Mouse (Mus musculus) T-helper 17 cell (primary cell): ENCODE data around the gene Ldah.
"Not testable (repeated sequence)": the region's sequence is repeated elsewhere in the genome, so short reads cannot be mapped to it uniquely, and the experiment has no call there.

ENCODE experiments used
- in situ Hi-C, 2 experiments: fragments of 300-600 bp; cut with MboI, MseI; formaldehyde crosslinking; loops; 1 replicate in 1 of 2; 2 replicates in 1 of 2; pipeline ENCODE4 v1.15.1; 2025; ENCODE audit warnings: high pct_unique_total_duplicates in 2 of 2

Gene Ldah

DNA sequence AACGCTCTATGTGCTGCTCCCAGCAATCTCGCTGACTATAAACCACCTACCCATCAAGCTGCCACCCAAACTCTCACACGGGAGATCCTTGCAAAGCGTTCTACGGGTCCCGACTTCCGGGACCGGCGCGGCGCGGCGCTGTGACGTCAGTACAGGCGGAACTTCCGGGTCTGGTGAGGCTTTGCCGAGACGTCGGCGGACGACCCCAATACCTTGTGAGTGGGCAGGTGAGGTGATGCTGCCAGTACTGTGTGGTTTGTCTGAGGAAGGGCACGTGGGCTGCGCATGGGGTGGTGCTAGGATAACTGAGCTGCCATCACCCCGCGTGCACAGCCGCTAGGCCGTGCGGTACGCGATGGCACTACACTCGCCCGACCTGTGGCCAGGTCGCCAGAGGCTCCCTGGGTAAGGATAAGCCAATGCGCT lies at the start of gene Ldah:
Gene Ldah (plus strand): TSS at position 130 of the 426 bp plus-strand sequence.
- in situ Hi-C loops, result loop anchor here in 1 of 2 experiments (10.0 kb wide), 2 partner anchors 317 to 437 kb away; no protein-coding TSS in a partner anchor

DNA sequence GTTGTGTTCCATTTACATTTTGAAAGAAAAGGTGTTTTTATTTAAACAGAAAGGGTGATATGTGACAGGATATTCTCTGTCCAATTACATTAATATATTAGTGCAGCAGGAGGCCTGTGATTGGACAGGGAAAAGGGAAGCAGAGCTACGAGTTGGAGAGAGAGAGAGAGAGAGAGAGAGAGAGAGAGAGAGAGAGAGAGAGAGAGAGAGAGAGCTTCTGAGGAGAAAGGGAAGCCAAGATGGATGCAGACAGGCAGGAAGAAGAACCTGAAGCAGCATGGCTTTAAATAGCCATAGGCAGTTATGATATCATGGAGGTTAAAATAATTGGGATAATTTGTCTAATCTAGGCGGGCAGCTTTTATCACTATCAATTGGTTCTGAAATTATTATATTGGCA lies 40.2 kb upstream of the Ldah start:
- in situ Hi-C loops, result no loop called here

DNA sequence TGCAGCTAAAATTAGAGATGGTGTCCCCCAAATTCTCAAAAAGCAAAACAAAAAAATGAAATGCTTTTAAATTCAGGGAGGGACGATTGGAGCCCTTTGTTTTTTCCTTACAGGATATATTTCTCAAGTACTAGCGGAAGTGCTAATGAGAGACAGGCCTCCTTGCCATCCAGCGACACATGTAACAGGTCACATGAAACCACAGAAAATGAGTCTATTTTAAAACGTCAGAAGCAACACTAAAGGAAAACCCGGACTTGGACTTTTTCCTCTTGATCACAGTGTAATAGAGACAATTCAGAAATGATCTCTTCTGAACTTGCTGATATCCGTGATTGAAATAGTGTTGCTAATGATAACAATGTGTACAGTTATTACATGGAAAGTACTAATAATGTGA lies 27.0 kb upstream of the Ldah start:
- in situ Hi-C loops, result no loop called here

GRCm38 (mm10) chr12:8181744-8182143 lies 26.2 kb upstream of the Ldah start:
- in situ Hi-C loops, result no loop called here

DNA sequence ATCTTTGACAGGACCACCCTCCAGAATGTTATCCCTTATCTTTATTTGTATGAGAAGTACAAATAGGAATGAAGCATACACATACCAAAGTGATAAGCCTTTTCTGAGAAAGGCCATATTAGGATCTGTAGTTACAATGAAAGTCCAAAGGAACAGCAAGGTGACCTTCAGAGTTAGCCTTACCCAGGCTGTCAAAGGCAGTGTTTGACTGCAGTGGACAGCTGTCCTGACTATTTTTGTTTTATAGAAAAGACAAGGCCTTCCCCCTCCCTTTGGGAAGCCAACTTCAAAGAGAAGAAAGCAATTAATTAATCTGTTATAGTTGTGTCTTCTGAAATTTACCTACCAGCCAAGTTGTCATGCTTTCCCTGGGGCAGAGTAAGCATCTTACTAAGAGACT lies 23.4 kb upstream of the Ldah start:
- in situ Hi-C loops, result no loop called here

DNA sequence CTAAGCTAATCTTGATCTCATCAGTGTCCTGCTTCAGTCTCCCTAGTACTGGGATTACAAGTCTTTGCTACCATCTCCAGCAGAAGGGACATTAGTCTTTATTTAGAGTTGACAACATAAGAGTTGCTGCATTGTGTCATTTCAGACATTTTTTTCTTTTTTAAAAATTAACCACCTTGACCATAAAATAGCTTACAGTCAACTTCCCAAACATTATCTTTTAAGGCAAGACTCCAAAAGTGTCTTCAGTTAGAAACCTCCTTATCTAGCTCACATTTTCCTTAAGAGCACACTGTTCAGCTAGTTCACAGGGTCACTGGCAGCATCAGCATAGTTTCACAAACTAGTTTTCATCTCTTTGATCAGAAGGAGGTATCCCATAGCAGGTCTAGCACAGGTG lies 19.7 kb upstream of the Ldah start:
- in situ Hi-C loops, result no loop called here

GRCm38 (mm10) chr12:8188796-8189535 lies 18.9 kb upstream of the Ldah start:
- in situ Hi-C loops, result not testable (repeated sequence)

- in situ Hi-C loops, result no loop called here
These were observed 18.2 kb upstream of the Ldah start for GRCm38 (mm10) chr12:8189722-8190121.

DNA sequence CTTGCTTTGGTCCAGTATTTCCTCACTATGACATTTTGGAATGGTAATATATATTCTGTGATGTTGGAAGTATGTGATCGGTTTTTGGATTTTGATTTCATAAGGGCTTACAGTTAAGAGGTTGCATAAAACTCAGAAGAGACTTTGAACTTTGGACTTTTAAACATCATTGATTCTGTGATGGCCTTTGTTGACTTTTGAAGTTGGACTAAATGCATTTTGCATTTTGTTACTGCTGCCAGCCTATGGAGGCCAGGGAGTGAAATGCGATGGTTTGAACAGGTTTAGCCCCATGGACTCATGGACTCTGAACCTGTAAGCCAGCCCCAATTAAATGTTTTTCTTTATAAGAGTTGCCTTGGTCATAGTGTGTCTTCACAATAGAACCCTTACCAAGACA lies 2.2 kb upstream of the Ldah start:
- in situ Hi-C loops, result loop anchor here in 1 of 2 experiments (10.0 kb wide), 2 partner anchors 319 to 439 kb away; no protein-coding TSS in a partner anchor

DNA sequence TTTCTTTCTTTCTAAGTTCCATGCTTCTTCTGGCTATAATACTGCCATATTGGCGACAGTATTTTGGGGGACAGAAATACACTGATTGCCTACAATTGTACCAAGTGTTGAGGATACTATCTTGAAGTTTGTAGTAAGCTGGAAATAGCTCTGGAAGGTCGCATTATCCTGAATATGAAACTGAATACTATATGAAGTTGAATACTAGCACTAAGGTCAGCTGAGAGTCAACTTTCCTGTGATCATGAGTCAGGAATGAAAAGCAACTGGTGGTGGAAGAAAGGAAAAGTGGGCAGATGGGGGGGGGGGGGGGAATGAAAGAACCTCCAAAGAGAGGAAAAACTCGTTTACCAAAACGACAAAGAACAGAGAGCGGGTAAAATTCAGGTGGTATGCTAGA lies 329 bp upstream of the Ldah start:
- in situ Hi-C loops, result loop anchor here in 1 of 2 experiments (10.0 kb wide), 2 partner anchors 317 to 437 kb away; no protein-coding TSS in a partner anchor

GRCm38 (mm10) chr12:8216392-8217280 lies 8.7 kb downstream of the Ldah start:
- in situ Hi-C loops, result loop anchor here in 1 of 2 experiments (10.0 kb wide), 2 partner anchors 88 to 818 kb away; partner anchors contain the start of gene Gdf7

DNA sequence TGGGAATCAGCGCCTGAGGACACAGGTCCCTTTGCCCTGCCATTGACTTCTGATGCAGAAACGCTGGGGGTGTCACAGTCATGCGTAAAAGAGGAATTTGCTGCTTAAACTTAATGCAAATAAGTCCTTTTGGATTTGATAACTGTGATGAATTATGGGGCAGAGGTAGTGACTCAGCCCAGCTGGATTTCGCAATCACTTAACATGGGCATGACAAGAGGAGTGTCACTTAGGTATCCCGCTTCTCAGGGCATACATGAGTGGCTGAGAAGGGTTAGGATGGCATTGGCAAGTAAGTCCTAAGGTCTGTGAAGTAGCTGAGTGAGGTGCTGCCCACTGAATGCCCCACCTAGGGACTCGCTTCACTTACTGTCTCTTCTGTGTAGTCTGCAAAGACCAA lies 15.1 kb downstream of the Ldah start:
- in situ Hi-C loops, result loop anchor here in 1 of 2 experiments (5.0 kb wide), 1 partner anchor 84 kb away; no protein-coding TSS in a partner anchor

GRCm38 (mm10) chr12:8231101-8231500 lies 23.2 kb downstream of the Ldah start:
- in situ Hi-C loops, result no loop called here

DNA sequence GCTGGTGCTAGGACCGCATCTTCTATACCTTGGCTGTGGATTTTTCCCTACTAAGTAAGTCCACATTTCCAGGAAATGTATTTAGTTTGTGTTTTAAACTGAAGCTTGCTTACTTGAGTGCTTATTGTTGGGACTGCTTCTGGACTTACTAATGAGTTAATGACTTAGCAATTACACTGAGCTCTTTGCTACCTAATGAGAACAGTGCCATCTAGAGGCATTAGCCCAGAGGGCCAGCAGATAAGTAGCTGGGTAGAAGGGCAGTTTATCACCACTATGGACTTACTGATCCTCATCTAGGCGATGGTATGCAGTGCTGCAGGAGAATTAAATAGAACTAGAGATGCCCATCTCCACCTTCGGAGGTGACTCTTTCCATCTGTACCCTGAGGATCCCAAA lies 24.8 kb downstream of the Ldah start:
- in situ Hi-C loops, result no loop called here

GRCm38 (mm10) chr12:8242181-8242580 lies 34.3 kb downstream of the Ldah start:
- in situ Hi-C loops, result no loop called here

- in situ Hi-C loops, result no loop called here
These were observed 36.8 kb downstream of the Ldah start for GRCm38 (mm10) chr12:8244746-8245145.

- in situ Hi-C loops, result loop anchor here in 1 of 2 experiments (10.0 kb wide), 1 partner anchor 1645 kb away; no protein-coding TSS in a partner anchor
These were observed 52.4 kb downstream of the Ldah start for GRCm38 (mm10) chr12:8260297-8260696.

DNA sequence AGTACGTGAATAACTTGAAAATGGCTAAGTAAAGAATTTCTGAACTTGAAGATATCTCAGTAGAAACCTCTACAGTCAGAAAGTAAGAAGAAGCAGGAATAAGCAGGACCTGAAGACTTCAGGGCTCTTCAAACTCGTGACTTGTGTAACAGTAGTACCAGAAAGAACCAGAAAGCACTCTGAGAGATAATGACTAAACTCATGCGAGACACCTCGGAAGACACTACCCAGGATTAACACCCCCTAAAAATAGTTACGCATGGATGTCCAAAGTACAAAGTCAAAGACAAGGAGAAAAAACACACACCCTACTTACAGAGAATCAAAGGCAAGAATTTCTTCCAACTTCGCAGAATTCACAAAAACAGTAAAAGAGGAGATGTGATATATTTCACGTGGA lies 58.4 kb downstream of the Ldah start:
- in situ Hi-C loops, result loop anchor here in 1 of 2 experiments (10.0 kb wide), 1 partner anchor 1652 kb away; no protein-coding TSS in a partner anchor

DNA sequence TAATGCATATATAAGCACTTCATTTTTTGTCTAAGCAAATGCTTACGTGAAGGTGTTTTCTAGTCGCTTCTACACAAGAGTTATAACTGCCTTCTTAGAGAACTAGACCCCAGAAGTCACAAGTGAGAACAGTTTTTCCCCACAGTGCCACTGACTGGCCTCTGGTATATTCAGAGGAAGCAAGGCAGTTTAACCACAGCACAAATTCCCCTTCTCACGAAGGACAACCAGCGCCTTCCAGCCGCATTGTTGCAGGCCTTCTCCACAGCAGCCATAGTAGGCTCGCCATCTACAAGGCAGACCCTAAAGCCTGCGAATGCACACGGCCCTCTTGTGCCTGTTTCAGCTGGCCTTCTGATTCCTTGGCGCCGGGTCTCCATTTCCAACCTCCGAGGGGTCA lies 61.7 kb downstream of the Ldah start:
- in situ Hi-C loops, result loop anchor here in 1 of 2 experiments (10.0 kb wide), 1 partner anchor 1655 kb away; no protein-coding TSS in a partner anchor

- in situ Hi-C loops, result no loop called here
These were observed 63.5 kb downstream of the Ldah start for GRCm38 (mm10) chr12:8271405-8271804.

DNA sequence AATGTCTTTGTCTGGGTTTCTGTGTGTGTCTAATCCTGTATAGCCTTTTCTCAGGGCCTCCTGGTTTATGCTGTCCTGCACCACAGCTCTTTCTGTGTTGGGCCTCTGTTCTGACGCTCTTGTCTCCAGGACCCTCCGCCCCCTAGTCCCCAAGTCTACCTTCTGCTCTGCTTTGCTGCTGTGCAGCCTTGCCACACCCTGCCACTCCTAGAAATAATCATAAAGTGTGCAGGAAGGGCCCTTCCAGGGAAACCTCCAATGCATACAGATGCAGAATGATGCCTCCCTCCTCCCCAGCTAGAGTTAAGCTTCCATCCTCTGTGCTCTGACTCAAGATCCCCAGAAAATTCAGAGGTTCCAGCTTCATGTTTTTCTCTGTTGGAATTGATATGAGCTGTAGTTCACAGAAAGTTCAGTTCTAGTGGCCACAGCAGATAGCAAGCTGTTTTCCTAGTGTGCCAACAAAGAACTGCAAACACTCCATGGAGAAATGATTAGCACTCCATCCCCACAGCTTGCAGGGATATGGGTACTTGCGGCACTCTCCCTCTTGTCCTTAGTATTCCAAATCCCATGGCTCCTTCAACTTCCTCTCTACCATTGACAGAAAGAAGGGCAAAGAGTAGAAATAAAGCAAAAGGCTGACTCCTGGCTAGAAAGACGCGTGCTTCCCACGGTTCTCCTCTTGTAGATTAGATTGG lies 65.7 kb downstream of the Ldah start:
- in situ Hi-C loops, result no loop called here
